Mouse (Mus musculus): ENCODE results near the gene Gspt1. TPM values are rescaled to one million over a fixed set of nuclear protein-coding genes. Genes with fewer than 3 reads are reported as not detected.
"Not testable (repeated sequence)": the region's sequence is repeated elsewhere in the genome, so short reads cannot be mapped to it uniquely, and the experiment has no call there.

Gene Gspt1
- 60.3 and 64.9 TPM in 2 replicates for polyA plus RNA-seq (2015; fragmentation: Nextera tagmentation; extraction: Ambion mirVana)

GRCm38 (mm10) chr16:11253898-11254722 lies at the start of gene Gspt1:
Gene Gspt1 (minus strand): TSS chr16:11254325.
- H3K9ac ChIP-seq, result peak within 1 kb of the TSS; percentile 93
- peak within 1 kb of the TSS; percentile 92 for H3K27ac ChIP-seq
- no peaks in the 10 kb centered on the region for H3K36me3 ChIP-seq (ENCODE audit: poor library complexity, severe bottlenecking)
- peaks cover 26% of the 10 kb centered on the region for H3K4me1 ChIP-seq
- no peaks in the 10 kb centered on the region for H3K9me3 ChIP-seq (replicated peaks)
- peak within 1 kb of the TSS; percentile 96 for H3K4me2 ChIP-seq
- H3K27me3 ChIP-seq, result no peaks in the 10 kb centered on the region
- H3K4me3 ChIP-seq, result peak within 1 kb of the TSS; percentile 98
- under 1% methylated on average over 76 of the region's 76 CpGs for WGBS
- ATAC-seq, result peak; percentile 99

DNA sequence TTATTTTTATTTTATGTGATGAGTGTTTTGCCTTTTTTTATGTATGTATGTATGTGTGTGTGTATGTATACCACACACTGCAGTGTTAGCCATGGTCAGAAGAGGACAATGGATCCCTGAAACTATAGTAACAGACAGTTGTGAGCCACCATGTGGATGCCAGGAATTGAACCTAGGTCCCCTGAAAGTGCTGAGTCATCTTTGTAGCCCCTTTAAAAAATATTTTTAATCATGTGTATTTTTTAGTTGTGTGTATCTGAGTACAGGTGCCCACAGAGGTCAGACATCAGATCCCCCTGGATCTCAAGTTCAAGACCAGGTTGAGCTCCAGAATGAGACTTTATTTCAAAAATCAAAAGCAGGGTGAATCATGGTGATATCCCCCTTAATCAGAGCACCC lies 49.6 kb upstream of the Gspt1 start:
- Histone ChIP-seq H3K27me3 (no peaks in the 10 kb centered on the region), H3K27ac (no peak overlapping the region), H3K36me3 (ENCODE audit: poor library complexity, severe bottlenecking) (no peaks in the 10 kb centered on the region), H3K9me3 (replicated peaks) (no peaks in the 10 kb centered on the region), H3K4me2 (no peak overlapping the region), H3K4me3 (no peak overlapping the region), H3K4me1 (no peaks in the 10 kb centered on the region), H3K9ac (no peak overlapping the region)
- ATAC-seq, result no peak

GRCm38 (mm10) chr16:11297700-11298099 lies 43.6 kb upstream of the Gspt1 start:
- not testable (repeated sequence) for H3K27me3 ChIP-seq; H3K27ac ChIP-seq; H3K9ac ChIP-seq; H3K36me3 ChIP-seq (ENCODE audit: poor library complexity, severe bottlenecking); H3K9me3 ChIP-seq (replicated peaks); H3K4me1 ChIP-seq; ATAC-seq; H3K4me3 ChIP-seq; H3K4me2 ChIP-seq
- WGBS, result 73% methylated on average over 1 of the region's 1 CpGs

- not testable (repeated sequence) for H3K27me3 ChIP-seq; H3K4me3 ChIP-seq; H3K9me3 ChIP-seq (replicated peaks); H3K36me3 ChIP-seq (ENCODE audit: poor library complexity, severe bottlenecking); H3K9ac ChIP-seq; ATAC-seq; H3K4me1 ChIP-seq; H3K27ac ChIP-seq; H3K4me2 ChIP-seq
- WGBS, result 74% methylated on average over 4 of the region's 4 CpGs
These were observed 41.5 kb upstream of the Gspt1 start for GRCm38 (mm10) chr16:11295583-11295982.

GRCm38 (mm10) chr16:11288873-11289272 lies 34.7 kb upstream of the Gspt1 start:
- H3K36me3 ChIP-seq (ENCODE audit: poor library complexity, severe bottlenecking); H3K27me3 ChIP-seq; H3K9me3 ChIP-seq (replicated peaks); H3K4me3 ChIP-seq; H3K4me2 ChIP-seq; H3K27ac ChIP-seq; ATAC-seq; H3K9ac ChIP-seq; H3K4me1 ChIP-seq: not testable (repeated sequence)
- WGBS, result 92% methylated on average over 8 of the region's 8 CpGs

GRCm38 (mm10) chr16:11285949-11286348 lies 31.8 kb upstream of the Gspt1 start:
- Histone ChIP-seq H3K9ac (no peak overlapping the region), H3K36me3 (ENCODE audit: poor library complexity, severe bottlenecking) (no peaks in the 10 kb centered on the region), H3K4me2 (no peak overlapping the region), H3K9me3 (replicated peaks) (no peaks in the 10 kb centered on the region), H3K4me3 (no peak overlapping the region), H3K27me3 (no peaks in the 10 kb centered on the region), H3K27ac (no peak overlapping the region), H3K4me1 (no peaks in the 10 kb centered on the region)
- ATAC-seq, result no peak
- WGBS, result 94% methylated on average over 2 of the region's 2 CpGs

DNA sequence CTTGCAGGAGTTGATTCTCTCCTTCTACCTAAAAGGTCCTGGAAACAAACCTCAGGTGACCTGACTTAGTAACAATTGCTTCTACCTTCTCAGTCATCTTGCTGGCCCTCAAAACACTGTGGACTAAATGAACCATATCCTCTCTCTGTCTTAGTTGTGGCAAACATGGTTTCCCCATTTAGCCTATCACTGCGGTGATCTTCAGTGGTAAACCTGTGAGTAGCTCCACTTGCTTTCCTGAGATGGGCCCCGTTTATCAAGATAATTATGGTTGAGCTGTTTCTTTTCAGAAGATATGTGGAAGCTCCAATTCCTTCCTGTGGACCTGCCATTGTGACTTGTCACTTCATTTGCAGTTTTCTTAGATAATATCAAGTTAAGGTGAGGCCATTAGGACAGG lies 30.8 kb upstream of the Gspt1 start:
- no peak overlapping the region for H3K4me2 ChIP-seq
- H3K4me3 ChIP-seq, result no peak overlapping the region
- H3K36me3 ChIP-seq (ENCODE audit: poor library complexity, severe bottlenecking), result no peaks in the 10 kb centered on the region
- H3K9me3 ChIP-seq (replicated peaks), result no peaks in the 10 kb centered on the region
- 86% methylated on average over 2 of the region's 2 CpGs for WGBS
- no peaks in the 10 kb centered on the region for H3K27me3 ChIP-seq
- no peak for ATAC-seq
- no peak overlapping the region for H3K9ac ChIP-seq
- no peaks in the 10 kb centered on the region for H3K4me1 ChIP-seq
- no peak overlapping the region for H3K27ac ChIP-seq

- Histone ChIP-seq H3K4me2 (no peak overlapping the region), H3K27ac (no peak overlapping the region), H3K27me3 (no peaks in the 10 kb centered on the region), H3K4me1 (no peaks in the 10 kb centered on the region), H3K4me3 (no peak overlapping the region), H3K9me3 (replicated peaks) (no peaks in the 10 kb centered on the region), H3K9ac (no peak overlapping the region), H3K36me3 (ENCODE audit: poor library complexity, severe bottlenecking) (no peaks in the 10 kb centered on the region)
- 88% methylated on average over 5 of the region's 5 CpGs for WGBS
- no peak for ATAC-seq
These were observed 28.6 kb upstream of the Gspt1 start for GRCm38 (mm10) chr16:11282655-11283232.

DNA sequence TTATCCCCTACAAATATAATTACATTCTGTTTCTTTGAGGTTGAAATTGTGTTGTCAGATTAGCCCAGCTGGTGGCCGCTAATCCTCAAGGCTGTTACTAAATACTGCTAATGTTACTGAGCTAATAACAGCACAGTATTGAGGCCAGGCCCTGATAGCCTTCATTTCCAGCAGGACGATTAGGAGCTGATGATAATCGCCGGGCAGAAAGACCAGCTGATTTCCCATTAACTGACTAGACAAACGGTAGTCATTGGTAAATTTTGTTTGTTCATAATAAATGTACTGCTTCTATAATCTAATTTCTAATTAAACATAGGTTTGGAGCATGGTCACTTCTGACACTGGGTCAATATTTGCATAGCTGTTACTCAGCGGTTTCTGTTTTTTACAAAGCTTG lies 24.7 kb upstream of the Gspt1 start:
- no peak overlapping the region for H3K27ac ChIP-seq
- no peak overlapping the region for H3K4me3 ChIP-seq
- WGBS, result 57% methylated on average over 6 of the region's 6 CpGs
- no peaks in the 10 kb centered on the region for H3K27me3 ChIP-seq
- no peaks in the 10 kb centered on the region for H3K36me3 ChIP-seq (ENCODE audit: poor library complexity, severe bottlenecking)
- H3K4me2 ChIP-seq, result no peak overlapping the region
- no peak for ATAC-seq
- H3K9ac ChIP-seq, result no peak overlapping the region
- H3K9me3 ChIP-seq (replicated peaks), result no peaks in the 10 kb centered on the region
- no peaks in the 10 kb centered on the region for H3K4me1 ChIP-seq

DNA sequence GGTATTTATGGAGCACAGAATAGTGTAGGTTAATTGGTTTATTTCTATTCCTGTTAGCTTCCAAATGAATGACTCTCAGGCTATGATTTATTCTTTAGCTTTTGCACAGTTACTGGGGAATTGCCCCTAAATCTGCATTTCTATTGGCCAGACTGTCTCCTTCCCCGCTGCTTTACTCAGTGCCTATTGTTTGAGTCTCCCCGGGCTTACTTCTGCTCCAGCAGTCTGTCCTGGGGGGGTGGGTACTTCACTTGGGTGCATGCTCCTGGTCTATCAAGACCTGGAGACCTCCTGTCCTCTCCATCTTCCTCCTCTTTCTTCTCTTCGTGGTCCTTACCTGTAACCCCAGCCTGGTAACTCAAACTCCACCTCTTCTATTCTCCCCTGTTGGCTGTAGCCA lies 22.8 kb upstream of the Gspt1 start:
- H3K27me3 ChIP-seq, result no peaks in the 10 kb centered on the region
- no peak for ATAC-seq
- no peaks in the 10 kb centered on the region for H3K4me1 ChIP-seq
- H3K4me2 ChIP-seq, result no peak overlapping the region
- no peak overlapping the region for H3K9ac ChIP-seq
- H3K27ac ChIP-seq, result no peak overlapping the region
- H3K36me3 ChIP-seq (ENCODE audit: poor library complexity, severe bottlenecking), result no peaks in the 10 kb centered on the region
- H3K4me3 ChIP-seq, result no peak overlapping the region
- no peaks in the 10 kb centered on the region for H3K9me3 ChIP-seq (replicated peaks)
- whole genome bisulfite sequencing, result 30% methylated on average over 3 of the region's 3 CpGs

- no peak overlapping the region for H3K4me3 ChIP-seq
- no peaks in the 10 kb centered on the region for H3K9me3 ChIP-seq (replicated peaks)
- ATAC-seq, result no peak
- no peak overlapping the region for H3K4me2 ChIP-seq
- H3K27ac ChIP-seq, result no peak overlapping the region
- H3K36me3 ChIP-seq (ENCODE audit: poor library complexity, severe bottlenecking), result no peaks in the 10 kb centered on the region
- H3K4me1 ChIP-seq, result no peaks in the 10 kb centered on the region
- no peak overlapping the region for H3K9ac ChIP-seq
- H3K27me3 ChIP-seq, result no peaks in the 10 kb centered on the region
These were observed 16.9 kb upstream of the Gspt1 start for GRCm38 (mm10) chr16:11271073-11271472.

- no peaks in the 10 kb centered on the region for H3K27me3 ChIP-seq
- H3K4me3 ChIP-seq, result no peak overlapping the region
- no peaks in the 10 kb centered on the region for H3K4me1 ChIP-seq
- H3K9ac ChIP-seq, result no peak overlapping the region
- 93% methylated on average over 2 of the region's 2 CpGs for WGBS
- H3K9me3 ChIP-seq (replicated peaks), result no peaks in the 10 kb centered on the region
- H3K36me3 ChIP-seq (ENCODE audit: poor library complexity, severe bottlenecking), result no peaks in the 10 kb centered on the region
- no peak overlapping the region for H3K4me2 ChIP-seq
- no peak for ATAC-seq
- no peak overlapping the region for H3K27ac ChIP-seq
These were observed 16.5 kb upstream of the Gspt1 start for GRCm38 (mm10) chr16:11270642-11271041.

DNA sequence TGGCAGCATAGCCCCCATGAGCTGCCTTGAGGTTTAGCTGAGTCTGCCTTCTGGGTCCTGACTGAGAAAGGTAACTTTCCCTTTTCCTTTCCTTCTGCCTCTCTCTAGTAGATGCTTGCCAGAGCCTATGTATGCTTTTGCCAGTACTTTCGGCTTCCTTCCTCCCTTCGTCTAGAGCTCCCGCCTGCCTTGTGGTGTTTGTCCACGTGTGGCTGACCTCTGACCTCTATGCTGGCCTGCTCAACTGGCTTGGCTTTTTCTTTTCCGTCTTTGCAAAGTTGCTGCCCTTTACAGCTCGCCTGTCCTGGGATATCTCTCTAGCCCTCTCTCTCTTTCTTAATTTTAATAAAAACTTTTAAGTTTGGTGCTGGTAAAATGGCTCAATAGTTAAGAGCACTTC lies 15.7 kb upstream of the Gspt1 start:
- no peak for ATAC-seq
- Histone ChIP-seq H3K27me3 (no peaks in the 10 kb centered on the region), H3K9me3 (replicated peaks) (no peaks in the 10 kb centered on the region), H3K4me1 (no peaks in the 10 kb centered on the region), H3K9ac (no peak overlapping the region), H3K36me3 (ENCODE audit: poor library complexity, severe bottlenecking) (no peaks in the 10 kb centered on the region), H3K4me2 (no peak overlapping the region), H3K27ac (no peak overlapping the region), H3K4me3 (no peak overlapping the region)
- 40% methylated on average over 6 of the region's 6 CpGs for WGBS
